In genomic region chr4:133879145-133879902, GRCm38 (mm10) we compare ENCODE assay signal across 8 mouse cellular contexts. TPM values are rescaled to one million over a fixed set of nuclear protein-coding genes. Genes with fewer than 3 reads are reported as not detected.
A peak's percentile ranks its signal among the peaks of the same experiment; 100 is the strongest.
DNase-seq lines count a peak whose midpoint lies in the region; ATAC-seq and TF ChIP-seq lines count a peak whose summit lies in the region.

No protein-coding gene starts in this region.

- no peak overlapping the region for H3K4me3 ChIP-seq in kidney, adult 2 months (ENCODE audit: insufficient read depth, low read depth, low read length)
- no peak overlapping the region for H3K4me3 ChIP-seq in liver, embryonic 16.5 days (ENCODE audit: low read depth, low read length)

- peak; percentile 59 for ATAC-seq in liver, embryonic 16.5 days (ENCODE audit: low read depth)

- TF ChIP-seq CTCF in kidney, adult 2 months (conservative IDR thresholded peaks at IDR 0.05; ENCODE audit: insufficient read depth, insufficient read length, low read depth, low read length), result no peak

- TF ChIP-seq POLR2A in kidney, adult 2 months (IDR thresholded peaks at IDR 0.05; ENCODE audit: low read depth, low read length), result no peak

- no peaks in the 10 kb centered on the region for H3K36me3 ChIP-seq in kidney, adult 2 months (ENCODE audit: control insufficient read depth, insufficient read depth, low read length)
- no peaks in the 10 kb centered on the region for H3K36me3 ChIP-seq in liver, embryonic 16.5 days (ENCODE audit: control insufficient read depth, insufficient read depth)

- DNase-seq in kidney, adult 2 months, result peak; percentile 48
- DNase-seq in kidney, adult 18-20 months, result no peak
- DNase-seq in R1 (ENCODE audit: low read depth, low spot score), result peak; percentile 99
- DNase-seq in thymus, adult 18-20 months, result peak; percentile 28 to 68
- no peak for DNase-seq in frontal cortex, adult 2 months (ENCODE audit: extremely low spot score in 1 of 2, low spot score in 1 of 2)
- no peak for DNase-seq in layer of hippocampus, postnatal 25 days (ENCODE audit: extremely low spot score in 1 of 2, low spot score in 1 of 2)
- no peak for DNase-seq in left cerebral cortex, adult 8-10 months (ENCODE audit: low spot score in 2 of 2)

- no peak overlapping the region for H3K27ac ChIP-seq in kidney, adult 2 months (ENCODE audit: insufficient read depth, low read depth, low read length)
- peak overlapping the region; percentile 40 for H3K27ac ChIP-seq in liver, embryonic 16.5 days (ENCODE audit: low read length)

- H3K4me1 ChIP-seq in kidney, adult 2 months (ENCODE audit: control insufficient read depth, insufficient read depth, low read length), result peaks cover 10% of the 10 kb centered on the region
- H3K4me1 ChIP-seq in liver, embryonic 16.5 days (ENCODE audit: control insufficient read depth, low read depth, low read length), result peaks cover 29% of the 10 kb centered on the region

- 0 out of 2 replicates have a peak overlapping the region, but pooled peaks have one; percentile 6 for H3K9ac ChIP-seq in liver, embryonic 16.5 days (ENCODE audit: low read depth, low read length)

- H3K4me2 ChIP-seq in liver, embryonic 16.5 days (ENCODE audit: low read depth, low read length), result no peak overlapping the region

- 69% methylated on average over 12 of the region's 12 CpGs for WGBS in kidney, adult 2 months
- 37% methylated on average over 12 of the region's 12 CpGs for WGBS in liver, embryonic 16.5 days (ENCODE audit: insufficient replicate concordance)

- no peaks in the 10 kb centered on the region for H3K27me3 ChIP-seq in kidney, adult 2 months (replicated peaks; ENCODE audit: control insufficient read depth, insufficient read depth, low read length)
- H3K27me3 ChIP-seq in liver, embryonic 16.5 days (ENCODE audit: control insufficient read depth, insufficient read depth, low read depth, low read length), result no peaks in the 10 kb centered on the region

- no peaks in the 10 kb centered on the region for H3K9me3 ChIP-seq in liver, embryonic 16.5 days (replicated peaks; ENCODE audit: control insufficient read depth, low read length)

RNA-seq across cellular contexts. Expression of gene Rps6ka1, which starts 8.3 kb away (rescaled TPM):
- polyA plus RNA-seq in kidney, adult 2 months (2012; rRNA removed), result 29.4 and 30.9 TPM in 2 replicates
- 69.9 and 79.4 TPM in 2 replicates for polyA plus RNA-seq in liver, embryonic 16.5 days (2015; fragmentation: Nextera tagmentation; extraction: Ambion mirVana)
- 10.8 and 12.8 TPM in 2 replicates for polyA plus RNA-seq in frontal cortex, adult 2 months (2012; rRNA removed)
- total RNA-seq in layer of hippocampus, postnatal 25 days (2021), result 10 to 100 TPM; 11.4 to 12.7 TPM
- 10 to 100 TPM; 15.3 to 19.2 (median 17.7) TPM for total RNA-seq in left cerebral cortex, adult 8-10 months (2022)

Comparison
In these comparisons a context has a peak if more than half of its experiments do, and no peak if none do; other contexts are left out.
1. DNase-seq: peak in kidney, adult 2 months (single experiment), R1 (single experiment) and thymus, adult 18-20 months (2 of 2); none in kidney, adult 18-20 months (single experiment), frontal cortex, adult 2 months (0 of 2), layer of hippocampus, postnatal 25 days (0 of 2) and left cerebral cortex, adult 8-10 months (0 of 2).